Mouse (Mus musculus) spleen, adult 2 months (tissue): ENCODE data around the gene Serpina10. TPM values are rescaled to one million over a fixed set of nuclear protein-coding genes. Genes with fewer than 3 reads are reported as not detected.

Experiments used
- DNase-seq, 2 experiments: peaks; one replicate each; pipeline versions ENCODE4 v3.0.0 to v3.0.0-alpha.2; 2012 to 2021; ENCODE audit warnings: low spot score in 2 of 2, low read depth in 1 of 2
- H3K27ac ChIP-seq: fragments of 200-500 bp; 2 replicates; pipeline ENCODE4 v1.5.1; 2012; ENCODE audit warnings: low read length, inconsistent platforms; ENCODE audit not compliant: insufficient read depth
- H3K27me3 ChIP-seq: fragments of 200-500 bp; 2 replicates; pipeline ENCODE4 v1.6.1; 2012; ENCODE audit warnings: mild to moderate bottlenecking, moderate library complexity, low read length, inconsistent platforms; ENCODE audit not compliant: control insufficient read depth, insufficient read depth
- H3K36me3 ChIP-seq: fragments of 200-500 bp; 2 replicates; pipeline ENCODE4 v1.6.1; 2012; ENCODE audit warnings: mild to moderate bottlenecking, low read length, inconsistent platforms; ENCODE audit not compliant: control insufficient read depth, insufficient read depth
- H3K4me1 ChIP-seq: fragments of 200-500 bp; 2 replicates; pipeline ENCODE4 v1.6.1; 2011; ENCODE audit warnings: inconsistent platforms; ENCODE audit not compliant: control insufficient read depth, insufficient read depth, insufficient read length
- H3K4me3 ChIP-seq: fragments of 200-500 bp; 2 replicates; pipeline ENCODE4 v1.5.1; 2011; ENCODE audit warnings: mild to moderate bottlenecking, inconsistent platforms; ENCODE audit not compliant: insufficient read depth, insufficient read length; ENCODE audit errors: extremely low read depth
- CTCF ChIP-seq: fragments of 200-500 bp; IDR thresholded peaks from 2 replicates; pipeline ENCODE4 v1.5.1; 2011; ENCODE audit warnings: mild to moderate bottlenecking, inconsistent platforms; ENCODE audit not compliant: insufficient read depth, insufficient read length, insufficient replicate concordance; ENCODE audit errors: extremely low read depth
- POLR2A ChIP-seq: fragments of 200-500 bp; IDR thresholded peaks from 2 replicates; pipeline ENCODE4 v1.6.1; 2011; ENCODE audit warnings: low read depth, low read length, inconsistent platforms
- WGBS: fragments of 180-500 bp; shearing (Covaris S2); methylation state at CpG from one replicate; pipeline ENCODE4 v1.1.7; 2018; 5-methylcytosine and 5-hydroxymethylcytosine counted together
- polyA plus RNA-seq: library from polyadenylated mRNA; depleted of rRNA; stranded (reverse); fragments of >200 nt; gene quantifications from 2 replicates; pipeline ENCODE4 v1.2.3, GENCODE M21; 2012

Serpina10 gene
- polyA plus RNA-seq, 1 experiment, result 0.47 TPM

DNA sequence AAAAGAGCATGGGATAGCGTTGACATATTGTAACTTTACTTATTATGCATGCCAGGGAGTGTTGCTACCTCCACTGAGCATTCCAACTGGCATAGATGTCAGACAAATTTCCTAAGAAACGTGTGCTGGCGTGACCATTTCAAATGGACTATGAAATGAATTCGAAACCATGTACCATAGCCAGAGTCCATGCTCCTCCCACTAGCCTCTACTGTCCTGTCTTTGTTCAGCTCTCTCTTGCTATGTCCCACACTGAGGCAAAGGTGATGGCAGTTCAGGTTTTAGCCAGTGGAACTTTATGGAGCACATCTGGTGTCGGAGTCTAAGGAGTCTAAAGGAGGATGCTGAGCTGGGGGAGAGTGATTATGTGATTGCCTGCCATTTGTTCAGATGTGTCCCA lies 28.8 kb upstream of the Serpina10 start:
- H3K4me3 ChIP-seq, result no peak overlapping the region
- no peak for TF ChIP-seq CTCF
- TF ChIP-seq POLR2A, result no peak
- H3K36me3 ChIP-seq, result no peaks in the 10 kb centered on the region
- H3K27me3 ChIP-seq, result no peaks in the 10 kb centered on the region
- H3K4me1 ChIP-seq, result no peaks in the 10 kb centered on the region
- DNase-seq, result no peak
- WGBS, result 76% methylated on average over 5 of the region's 5 CpGs
- no peak overlapping the region for H3K27ac ChIP-seq

DNA sequence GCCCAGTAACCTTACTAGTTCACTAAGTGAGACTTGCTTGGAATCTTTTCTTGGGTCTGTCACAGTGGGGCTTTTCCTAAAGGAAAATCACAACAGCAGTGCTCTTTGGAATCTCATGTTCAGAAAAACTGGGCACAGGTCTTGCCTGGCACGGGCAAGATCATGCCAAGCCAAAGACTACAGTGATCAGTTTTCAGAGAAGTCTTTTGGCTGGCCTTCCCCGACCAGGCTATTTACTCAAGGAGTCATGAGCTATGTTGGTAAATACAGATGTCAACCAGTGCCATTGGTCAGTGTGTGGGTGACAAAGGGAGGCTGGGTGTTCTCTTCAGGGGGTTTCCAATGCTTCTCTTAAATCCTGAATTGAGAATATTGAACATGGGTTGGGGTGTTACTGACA lies 27.9 kb upstream of the Serpina10 start:
- TF ChIP-seq CTCF (no peak), POLR2A (no peak)
- Histone ChIP-seq H3K27me3 (no peaks in the 10 kb centered on the region), H3K27ac (no peak overlapping the region), H3K4me3 (no peak overlapping the region), H3K4me1 (no peaks in the 10 kb centered on the region), H3K36me3 (no peaks in the 10 kb centered on the region)
- WGBS, result 87% methylated on average over 2 of the region's 2 CpGs
- DNase-seq, result no peak

DNA sequence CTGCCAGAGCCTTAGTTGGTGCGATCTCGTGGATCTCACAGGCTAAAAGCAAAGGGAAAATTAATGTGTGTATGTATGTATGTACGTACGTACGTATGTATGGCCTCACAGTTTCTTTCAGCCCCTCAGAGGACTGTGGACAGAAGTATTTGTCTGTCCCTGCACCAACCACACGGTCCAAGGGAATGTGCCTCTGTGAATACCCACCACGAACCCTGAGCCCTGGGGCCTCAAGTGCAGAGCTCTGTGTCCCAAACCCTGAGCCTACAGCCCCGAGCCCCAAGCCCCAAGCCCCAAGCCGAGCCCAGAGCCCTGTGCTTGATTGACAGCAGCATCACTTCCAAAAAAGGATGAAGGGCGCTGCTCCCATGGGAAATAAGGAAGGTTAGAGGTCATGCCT lies 26.7 kb upstream of the Serpina10 start:
- Histone ChIP-seq H3K27me3 (no peaks in the 10 kb centered on the region), H3K27ac (no peak overlapping the region), H3K4me3 (no peak overlapping the region), H3K4me1 (no peaks in the 10 kb centered on the region), H3K36me3 (no peaks in the 10 kb centered on the region)
- TF ChIP-seq POLR2A, result no peak
- TF ChIP-seq CTCF, result no peak
- no peak for DNase-seq
- 79% methylated on average over 10 of the region's 10 CpGs for WGBS

DNA sequence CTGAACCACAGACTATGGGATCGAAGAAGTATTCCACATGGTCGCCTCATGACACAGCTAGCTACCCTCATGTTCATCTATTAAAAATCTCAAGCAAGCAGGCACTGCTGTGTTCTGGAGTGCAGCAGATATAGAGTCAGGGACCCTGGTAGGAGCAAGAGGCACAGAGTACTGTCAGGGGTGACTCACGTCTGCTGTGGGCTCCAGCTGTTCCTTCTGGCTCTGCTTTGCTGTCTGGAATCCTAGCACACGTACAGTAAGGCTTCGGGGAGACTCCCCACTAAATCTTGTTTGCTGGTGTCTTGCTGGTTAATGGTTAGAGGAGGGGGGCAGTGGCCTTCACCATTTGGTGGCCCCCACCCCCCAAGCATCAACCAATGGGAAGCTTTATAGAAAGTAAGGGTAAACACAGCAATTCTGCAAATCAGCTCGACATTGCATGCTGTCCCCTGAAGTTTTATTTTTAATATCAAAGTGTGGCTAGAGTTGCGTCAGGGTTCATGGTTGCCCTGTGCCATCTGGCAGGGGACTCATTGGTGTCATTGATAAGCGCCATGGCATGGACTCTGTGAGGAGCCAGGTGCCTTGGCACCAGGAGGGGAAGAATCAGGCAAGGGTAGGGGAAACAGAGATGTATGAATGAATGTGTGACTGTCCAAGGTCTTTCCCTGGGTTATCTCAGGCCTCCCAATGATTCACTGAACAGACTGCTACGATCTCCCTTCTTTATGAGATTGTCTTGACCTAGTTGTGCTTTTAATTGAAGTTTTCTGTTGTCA lies 25.8 kb upstream of the Serpina10 start, which contains the start of gene Serpina6:
TSS of gene Serpina6 (minus strand) at position 365 of the 779 bp plus-strand sequence.
- Histone ChIP-seq H3K27ac (no peak within 1 kb of the TSS), H3K4me3 (no peak within 1 kb of the TSS)
- TF ChIP-seq POLR2A, result no peak
- no peak for TF ChIP-seq CTCF

DNA sequence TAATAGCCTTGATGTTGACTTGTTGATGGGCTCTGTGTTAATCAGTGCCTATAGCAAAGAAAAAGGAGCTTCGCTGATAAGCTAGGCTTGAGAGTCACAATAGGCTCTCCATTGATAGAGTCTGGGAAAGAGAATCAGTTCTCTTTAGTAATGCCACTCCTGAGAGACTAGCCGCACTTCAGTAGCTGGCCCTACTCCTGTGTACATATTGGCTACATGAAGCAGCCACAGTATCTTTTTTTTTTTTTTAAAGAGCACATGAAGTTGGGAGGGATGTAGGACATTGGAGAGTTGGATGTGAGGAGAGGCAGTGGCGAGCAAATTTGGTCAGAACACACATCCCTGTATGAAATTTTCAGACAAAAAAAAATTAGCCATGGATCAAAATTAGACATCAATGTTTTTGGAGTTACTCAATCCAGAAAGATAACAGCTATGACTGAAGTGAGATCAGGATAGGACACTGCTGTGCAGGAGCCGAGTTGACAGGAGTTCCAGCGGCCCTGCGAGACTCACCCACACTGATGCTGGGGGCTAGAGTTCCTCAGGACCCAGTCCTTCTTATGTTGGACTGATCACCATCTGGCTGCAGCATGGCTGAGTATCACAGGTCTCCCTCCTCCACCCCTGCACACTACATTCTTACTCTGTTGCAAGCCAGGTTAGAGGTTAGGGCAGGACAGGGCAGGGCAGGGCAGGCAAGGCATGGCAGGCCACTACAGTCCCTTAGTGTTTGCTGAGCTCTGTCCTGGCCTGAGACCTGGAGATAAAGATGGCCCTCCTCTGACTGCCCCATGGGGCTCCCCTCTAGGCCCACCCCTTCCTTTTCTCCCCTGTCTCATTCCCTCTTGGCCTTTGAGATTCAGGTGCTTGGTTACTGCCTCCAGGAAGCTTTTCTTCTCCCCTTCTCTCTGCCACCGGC lies 24.1 kb upstream of the Serpina10 start:
- TF ChIP-seq POLR2A (no peak), CTCF (no peak)
- Histone ChIP-seq H3K27me3 (no peaks in the 10 kb centered on the region), H3K36me3 (no peaks in the 10 kb centered on the region), H3K4me1 (no peaks in the 10 kb centered on the region), H3K27ac (no peak overlapping the region), H3K4me3 (no peak overlapping the region)
- 84% methylated on average over 7 of the region's 7 CpGs for WGBS
- no peak for DNase-seq

More for the DNA sequence above, 25.8 kb upstream of the Serpina10 start, which contains the start of gene Serpina6:
- Histone ChIP-seq H3K4me1 (no peaks in the 10 kb centered on the region), H3K27me3 (no peaks in the 10 kb centered on the region), H3K36me3 (no peaks in the 10 kb centered on the region)
- DNase-seq, result no peak
- WGBS, result 81% methylated on average over 9 of the region's 9 CpGs

DNA sequence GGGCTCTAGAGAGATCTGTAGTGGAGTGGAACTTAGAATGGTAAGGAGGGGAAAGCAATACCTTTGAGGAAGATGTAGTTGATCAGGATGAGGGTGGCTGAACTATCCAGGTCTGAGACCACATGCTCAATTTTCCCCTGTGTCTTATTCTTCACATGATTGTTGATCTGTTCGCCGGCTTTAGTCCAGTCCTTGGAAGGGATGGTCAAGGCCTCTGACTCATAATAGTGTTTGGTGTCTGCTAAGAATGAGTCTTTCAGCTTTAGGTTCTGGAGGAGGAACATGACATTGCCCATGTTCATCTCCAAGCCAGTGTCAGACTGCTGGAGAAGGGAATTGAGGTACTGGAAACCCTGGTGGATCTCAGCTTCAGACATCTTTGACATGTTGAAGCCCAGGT lies 22.6 kb upstream of the Serpina10 start:
- DNase-seq, result no peak
- no peak overlapping the region for H3K27ac ChIP-seq
- no peak overlapping the region for H3K4me3 ChIP-seq
- no peaks in the 10 kb centered on the region for H3K4me1 ChIP-seq
- 99% methylated on average over 2 of the region's 2 CpGs for WGBS
- no peaks in the 10 kb centered on the region for H3K27me3 ChIP-seq
- TF ChIP-seq POLR2A (no peak), CTCF (no peak)
- no peaks in the 10 kb centered on the region for H3K36me3 ChIP-seq
